15 mouse cellular contexts compared by ENCODE assay signal in the genomic region with DNA sequence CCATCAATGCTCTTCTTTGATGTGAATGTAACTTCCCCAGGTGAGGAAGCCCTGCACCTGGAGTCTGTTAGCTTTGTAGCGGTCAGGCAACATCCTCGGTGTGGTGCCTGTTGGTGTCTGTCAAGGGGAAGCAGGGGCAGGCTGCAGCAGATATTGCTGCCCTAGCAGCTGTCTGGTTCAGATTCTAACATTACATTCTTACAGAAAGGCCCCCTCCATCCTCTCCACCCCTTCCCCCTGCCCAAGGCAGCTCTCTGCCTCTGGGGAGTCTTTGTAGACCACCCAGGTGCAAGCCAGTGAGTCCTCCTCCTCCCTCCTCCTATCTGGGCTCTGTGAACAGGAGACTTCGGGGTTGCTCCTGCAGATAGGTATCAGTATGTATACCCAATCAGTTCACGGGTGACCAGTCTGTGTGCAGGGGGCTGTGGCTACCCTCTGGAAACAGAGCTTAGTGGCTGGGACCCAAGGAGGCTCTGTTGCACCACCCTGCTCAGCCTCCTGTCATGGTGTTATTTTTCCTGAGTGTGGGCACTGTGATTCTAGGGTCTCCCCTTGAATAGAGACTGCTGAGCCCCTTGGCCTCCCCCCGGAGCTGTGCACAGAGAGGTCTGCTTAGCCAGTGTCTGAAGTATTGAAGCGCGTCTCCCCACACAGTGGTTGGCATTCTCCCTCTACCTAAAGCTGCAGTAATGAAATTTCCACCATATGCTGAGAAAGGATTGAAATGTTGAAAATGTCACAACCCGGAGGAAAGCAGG.
DNase-seq lines count a peak whose midpoint lies in the region; ATAC-seq and TF ChIP-seq lines count a peak whose summit lies in the region.
"Had no signal": no experiment of that assay in that cellular context is flagged by ENCODE, and none has a peak within 500 bp of the region (broad histone marks: within the 10 kb centered on the region; RNA-seq: fewer than 3 reads in every experiment).

No protein-coding gene starts in this region.

- no peak for ATAC-seq in forebrain, embryonic 12.5 days (ENCODE audit: low FRiP score)
- no peak for ATAC-seq in forebrain, embryonic 15.5 days (replicated peaks)
- no peak for ATAC-seq in midbrain, embryonic 12.5 days (ENCODE audit: low FRiP score, low read depth)
- ATAC-seq in midbrain, postnatal 0 days (ENCODE audit: low FRiP score), result no peak
- ATAC-seq in midbrain, embryonic 16.5 days, result no peak
- ATAC-seq: inflammation-experienced regulatory T-cells, adult 6 months had no signal

- no peak overlapping the region for H3K4me3 ChIP-seq in forebrain, embryonic 12.5 days (replicated peaks)
- H3K4me3 ChIP-seq in forebrain, embryonic 15.5 days, result no peak overlapping the region
- H3K4me3 ChIP-seq in midbrain, embryonic 12.5 days, result no peak overlapping the region
- H3K4me3 ChIP-seq in midbrain, postnatal 0 days (ENCODE audit: low read depth, low read length), result no peak overlapping the region
- H3K4me3 ChIP-seq in midbrain, embryonic 16.5 days (ENCODE audit: low read depth, low read length), result no peak overlapping the region
- H3K4me3 ChIP-seq: gastrocnemius, adult 2 months; stomach, embryonic 15.5 days had no signal

- no peaks in the 10 kb centered on the region for H3K36me3 ChIP-seq in forebrain, embryonic 12.5 days (replicated peaks)
- H3K36me3 ChIP-seq in forebrain, embryonic 15.5 days, result no peaks in the 10 kb centered on the region
- H3K36me3 ChIP-seq in midbrain, embryonic 12.5 days, result no peaks in the 10 kb centered on the region
- no peaks in the 10 kb centered on the region for H3K36me3 ChIP-seq in midbrain, postnatal 0 days (ENCODE audit: insufficient read depth, low read length)
- no peaks in the 10 kb centered on the region for H3K36me3 ChIP-seq in midbrain, embryonic 16.5 days (ENCODE audit: control insufficient read depth, insufficient read depth, low read length)
- H3K36me3 ChIP-seq: G1E; stomach, embryonic 15.5 days had no signal

- peaks cover 6% of the 10 kb centered on the region; the same call in 1 of the 2 replicates for H3K27me3 ChIP-seq in forebrain, embryonic 12.5 days
- no peaks in the 10 kb centered on the region for H3K27me3 ChIP-seq in forebrain, embryonic 15.5 days
- peaks cover 26% of the 10 kb centered on the region for H3K27me3 ChIP-seq in midbrain, embryonic 12.5 days
- no peaks in the 10 kb centered on the region for H3K27me3 ChIP-seq in midbrain, postnatal 0 days (ENCODE audit: insufficient read depth, low read length)
- no peaks in the 10 kb centered on the region for H3K27me3 ChIP-seq in midbrain, embryonic 16.5 days (ENCODE audit: control insufficient read depth, insufficient read depth, low read depth, low read length)
- H3K27me3 ChIP-seq: stomach, embryonic 15.5 days had no signal

- H3K27ac ChIP-seq in forebrain, embryonic 12.5 days, result peak overlapping the region; percentile 43; the same call in 1 of the 2 replicates
- no peak overlapping the region for H3K27ac ChIP-seq in forebrain, embryonic 15.5 days (replicated peaks)
- H3K27ac ChIP-seq in midbrain, embryonic 12.5 days (replicated peaks), result no peak overlapping the region
- H3K27ac ChIP-seq in midbrain, postnatal 0 days (ENCODE audit: low read depth, low read length), result no peak overlapping the region
- H3K27ac ChIP-seq in midbrain, embryonic 16.5 days (ENCODE audit: low read length), result 0 out of 2 replicates have a peak overlapping the region, but pooled peaks have one; percentile 9
- H3K27ac ChIP-seq: gastrocnemius, adult 2 months; stomach, embryonic 15.5 days had no signal

- H3K4me1 ChIP-seq in forebrain, embryonic 12.5 days, result peaks cover 55% of the 10 kb centered on the region
- peaks cover 15% of the 10 kb centered on the region for H3K4me1 ChIP-seq in forebrain, embryonic 15.5 days
- peaks cover 51% of the 10 kb centered on the region for H3K4me1 ChIP-seq in midbrain, embryonic 12.5 days
- H3K4me1 ChIP-seq in midbrain, postnatal 0 days (ENCODE audit: insufficient read depth, low read length), result no peaks in the 10 kb centered on the region; the same call in none of the 2 replicates
- peaks cover 17% of the 10 kb centered on the region for H3K4me1 ChIP-seq in midbrain, embryonic 16.5 days (ENCODE audit: control insufficient read depth, insufficient read depth, low read length)

- no peaks in the 10 kb centered on the region for H3K9me3 ChIP-seq in forebrain, embryonic 12.5 days
- no peaks in the 10 kb centered on the region for H3K9me3 ChIP-seq in forebrain, embryonic 15.5 days
- no peaks in the 10 kb centered on the region for H3K9me3 ChIP-seq in midbrain, embryonic 12.5 days
- H3K9me3 ChIP-seq in midbrain, postnatal 0 days (ENCODE audit: low read length), result no peaks in the 10 kb centered on the region
- H3K9me3 ChIP-seq in midbrain, embryonic 16.5 days (replicated peaks; ENCODE audit: control insufficient read depth, low read length, poor library complexity, severe bottlenecking), result no peaks in the 10 kb centered on the region
- H3K9me3 ChIP-seq: stomach, embryonic 15.5 days had no signal

- peak overlapping the region; percentile 33; the same call in 1 of the 2 replicates for H3K9ac ChIP-seq in forebrain, embryonic 12.5 days
- no peak overlapping the region for H3K9ac ChIP-seq in forebrain, embryonic 15.5 days (replicated peaks)
- H3K9ac ChIP-seq in midbrain, embryonic 12.5 days (replicated peaks), result 0 out of 2 replicates have a peak overlapping the region, but pooled peaks have one; percentile 0
- no peak overlapping the region for H3K9ac ChIP-seq in midbrain, postnatal 0 days (replicated peaks; ENCODE audit: low read length, poor library complexity, severe bottlenecking)
- H3K9ac ChIP-seq in midbrain, embryonic 16.5 days (ENCODE audit: low read depth, low read length), result peak overlapping the region; percentile 52; the same call in 1 of the 2 replicates
- H3K9ac ChIP-seq: stomach, embryonic 15.5 days had no signal

- WGBS in forebrain, embryonic 12.5 days, result 44% methylated on average over 8 of the region's 8 CpGs
- WGBS in forebrain, embryonic 15.5 days, result 50% methylated on average over 8 of the region's 8 CpGs
- WGBS in midbrain, embryonic 12.5 days, result 50% methylated on average over 8 of the region's 8 CpGs
- WGBS in midbrain, postnatal 0 days, result 46% methylated on average over 8 of the region's 8 CpGs
- WGBS in midbrain, embryonic 16.5 days, result 40% methylated on average over 8 of the region's 8 CpGs

- H3K4me2 ChIP-seq in forebrain, embryonic 12.5 days, result no peak overlapping the region
- H3K4me2 ChIP-seq in forebrain, embryonic 15.5 days (replicated peaks), result no peak overlapping the region
- H3K4me2 ChIP-seq in midbrain, embryonic 12.5 days (replicated peaks), result no peak overlapping the region
- no peak overlapping the region for H3K4me2 ChIP-seq in midbrain, postnatal 0 days (ENCODE audit: low read depth, low read length, poor library complexity, severe bottlenecking)
- H3K4me2 ChIP-seq in midbrain, embryonic 16.5 days (ENCODE audit: low read length), result no peak overlapping the region
- H3K4me2 ChIP-seq: stomach, embryonic 15.5 days had no signal

- no peak for TF ChIP-seq CTCF in midbrain, postnatal 0 days (IDR thresholded peaks at IDR 0.05)

- DNase-seq in midbrain, postnatal 0 days (ENCODE audit: low spot score), result no peak
- no peak for DNase-seq in lung, postnatal 25 days (ENCODE audit: low spot score)
- DNase-seq in adrenal gland, adult 2 months, result no peak
- no peak for DNase-seq in gastrocnemius, postnatal 4 days (ENCODE audit: low spot score in 2 of 2)
- DNase-seq: B cell, adult 2 months; cerebellum, adult 2 months; gastrocnemius, adult 2 months; lung, adult 18-20 months had no signal

Comparison
In these comparisons a context has a peak if more than half of its experiments do, and no peak if none do; other contexts are left out.
1. H3K27ac ChIP-seq: peak in forebrain, embryonic 12.5 days (single experiment) and midbrain, embryonic 16.5 days (single experiment); none in forebrain, embryonic 15.5 days (single experiment), midbrain, embryonic 12.5 days (single experiment) and midbrain, postnatal 0 days (single experiment).
2. H3K9ac ChIP-seq: peak in forebrain, embryonic 12.5 days (single experiment), midbrain, embryonic 12.5 days (single experiment) and midbrain, embryonic 16.5 days (single experiment); none in forebrain, embryonic 15.5 days (single experiment) and midbrain, postnatal 0 days (single experiment).